In genomic region chr2:96275061-96275460, GRCm38 (mm10) we compare ENCODE assay signal across 25 mouse cellular contexts. TPM values are rescaled to one million over a fixed set of nuclear protein-coding genes. Genes with fewer than 3 reads are reported as not detected.
DNase-seq lines count a peak whose midpoint lies in the region.
"Had no signal": no experiment of that assay in that cellular context is flagged by ENCODE, and none has a peak within 500 bp of the region (broad histone marks: within the 10 kb centered on the region; RNA-seq: fewer than 3 reads in every experiment).

No protein-coding gene starts in this region.

- peak; percentile 7 for DNase-seq in gastrocnemius, postnatal 14 days
- no peak for DNase-seq in gastrocnemius, postnatal 10 days
- DNase-seq in 3134 (ENCODE audit: extremely low read depth, insufficient read length, low spot score): peak; percentile 19
- DNase-seq in NIH3T3 (ENCODE audit: low read depth): peak; percentile 24
- DNase-seq in adrenal gland, postnatal 14 days: peak; percentile 31
- DNase-seq in thymus, postnatal 25 days: no peak
- no peak for DNase-seq in thymus, adult 18-20 months
- DNase-seq in layer of hippocampus, adult 9-11 months: no peak
- DNase-seq: B cell, adult 2 months; cerebellum, adult 18-20 months; cerebellum, postnatal 10 days; heart, adult 2 months; heart, postnatal 10 days; kidney, adult 11 months; kidney, postnatal 25 days; layer of hippocampus, postnatal 36 days; left cerebral cortex, postnatal 4 days; lung, adult 2 months; lung, postnatal 4 days; retina, postnatal 1 day; right cerebral cortex, postnatal 25 days; spleen, adult 18-20 months; thymus, postnatal 36 days had no signal

- intact Hi-C loops in gastrocnemius, postnatal 14 days (cut with DNase I; ENCODE audit: low total_unique reads): no loop called here

RNA-seq across cellular contexts. Expression of gene Lrrc4c, which starts 42.9 kb away (rescaled TPM):
- under 1 TPM; 0.22 to 0.64 TPM for total RNA-seq in gastrocnemius, postnatal 14 days (2021)
- 1 to 10 TPM in 1 of 2 experiments, under 1 TPM in 1; 0.93 to 1.3 TPM for total RNA-seq in gastrocnemius, postnatal 10 days (2021)
- 2.1 and 2.7 TPM in 2 replicates for total RNA-seq in adrenal gland, postnatal 14 days (2021)
- total RNA-seq: common myeloid progenitor, adult 5-6 weeks; hematopoietic stem cell, adult 5-6 weeks had no signal

Comparison
In these comparisons a context has a peak if more than half of its experiments do, and no peak if none do; other contexts are left out.
1. DNase-seq: peak in gastrocnemius, postnatal 14 days (single experiment), 3134 (single experiment), NIH3T3 (single experiment) and adrenal gland, postnatal 14 days (single experiment); none in gastrocnemius, postnatal 10 days (single experiment), thymus, postnatal 25 days (single experiment), thymus, adult 18-20 months (0 of 2) and layer of hippocampus, adult 9-11 months (single experiment).